Mouse (Mus musculus) ES-E14 (cell line): ENCODE data around the gene Cbs. TPM values are rescaled to one million over a fixed set of nuclear protein-coding genes. Genes with fewer than 3 reads are reported as not detected.
"Not testable (repeated sequence)": the region's sequence is repeated elsewhere in the genome, so short reads cannot be mapped to it uniquely, and the experiment has no call there.

Experiments used
- DNase-seq: peaks from one replicate; pipeline ENCODE4 v3.0.0-alpha.2; 2013; ENCODE audit warnings: low read depth, low spot score
- H3K27ac ChIP-seq: 2 replicates; pipeline ENCODE4 v1.5.1; 2012; ENCODE audit warnings: low read depth, mild to moderate bottlenecking, low read length, moderate library complexity, mixed read lengths; ENCODE audit not compliant: poor library complexity, insufficient read depth, severe bottlenecking
- H3K36me3 ChIP-seq: 2 replicates; pipeline ENCODE4 v1.6.1; 2012; ENCODE audit warnings: mild to moderate bottlenecking, low read length, moderate library complexity, mixed read lengths; ENCODE audit not compliant: control insufficient read depth, poor library complexity, insufficient read depth, severe bottlenecking
- H3K4me1 ChIP-seq, 2 experiments: fragments of 150-350 bp in 1 of 2; sonication (generic) in 1 of 2; 2 replicates each; pipeline ENCODE4 v1.6.1; 2012; ENCODE audit warnings: low read length in 2 of 2, mild to moderate bottlenecking in 1 of 2, mixed read lengths in 1 of 2; ENCODE audit not compliant: control insufficient read depth in 2 of 2, insufficient read depth in 2 of 2, poor library complexity in 1 of 2
- H3K4me3 ChIP-seq, 2 experiments: fragments of 150-350 bp in 1 of 2; sonication (generic) in 1 of 2; 2 replicates each; pipeline ENCODE4 v1.5.1; 2012; ENCODE audit warnings: low read length in 2 of 2, low read depth in 1 of 2, mild to moderate bottlenecking in 1 of 2, mixed read lengths in 1 of 2; ENCODE audit not compliant: insufficient read depth in 1 of 2, poor library complexity in 1 of 2, severe bottlenecking in 1 of 2
- H3K9ac ChIP-seq: 2 replicates; pipeline ENCODE4 v1.6.1; 2012; ENCODE audit warnings: low read depth, mild to moderate bottlenecking, low read length, mixed read lengths; ENCODE audit not compliant: poor library complexity, insufficient read depth, severe bottlenecking
- H3K9me3 ChIP-seq: fragments of 150-350 bp; sonication (generic); 2 replicates; pipeline ENCODE4 v1.6.1; 2012; ENCODE audit warnings: low read depth, mild to moderate bottlenecking, low read length; ENCODE audit not compliant: control insufficient read depth, insufficient read depth
- CHD2 ChIP-seq: IDR thresholded peaks from 2 replicates; pipeline ENCODE4 v1.6.1; 2014; ENCODE audit warnings: mild to moderate bottlenecking, low read depth, low read length, inconsistent platforms
- HCFC1 ChIP-seq: IDR thresholded peaks from 2 replicates; pipeline ENCODE4 v1.6.1; 2012; ENCODE audit warnings: low read length, inconsistent platforms, borderline replicate concordance; ENCODE audit not compliant: insufficient read depth
- MAFK ChIP-seq: IDR thresholded peaks from 2 replicates; pipeline ENCODE4 v1.6.1; 2014; ENCODE audit warnings: mild to moderate bottlenecking, low read depth, low read length, inconsistent platforms; ENCODE audit not compliant: insufficient read depth
- ZC3H11A ChIP-seq: IDR thresholded peaks from 2 replicates; pipeline ENCODE4 v1.6.1; 2012; ENCODE audit warnings: low read depth, mild to moderate bottlenecking, inconsistent platforms, low read length, borderline replicate concordance
- ZNF384 ChIP-seq: IDR thresholded peaks from 2 replicates; pipeline ENCODE4 v1.6.1; 2012; ENCODE audit warnings: low read depth, low read length, inconsistent platforms
- in situ Hi-C, 2 experiments: fragments of 600-800 bp; cut with MboI; formaldehyde crosslinking; loops; one replicate each; pipeline ENCODE4 v1.15.1; 2025; ENCODE audit warnings: low sequenced_read_pairs in 2 of 2, inconsistent platforms in 1 of 2; ENCODE audit not compliant: unreplicated experiment in 2 of 2
- total RNA-seq: library from RNA; depleted of rRNA; stranded (reverse); fragments of 300-350 nt; gene quantifications from 2 replicates; pipeline ENCODE4 v1.2.3, GENCODE M21; 2012

Cbs gene
- total RNA-seq, 1 experiment = 8.6 TPM

DNA sequence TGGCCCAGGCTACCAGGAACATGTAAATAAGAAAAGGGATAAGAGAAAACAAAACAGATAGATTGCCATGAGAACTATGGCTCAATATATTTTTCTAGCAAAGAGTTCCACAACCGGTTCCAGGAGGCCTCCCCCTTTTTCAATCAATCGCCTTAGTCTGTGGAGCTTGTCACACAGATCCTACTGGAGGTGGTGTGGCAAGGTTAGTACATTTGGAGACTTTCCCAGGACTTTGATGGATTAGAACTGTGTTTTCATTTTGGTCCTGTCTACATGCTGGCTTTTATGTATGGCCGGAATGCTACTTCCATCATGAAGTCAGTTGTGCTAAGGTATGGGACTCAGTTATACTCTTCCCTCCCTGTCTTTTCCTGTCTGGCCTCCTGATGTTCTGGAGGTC lies 27.1 kb downstream of the Cbs start:
- no peak for TF ChIP-seq ZNF384
- TF ChIP-seq CHD2 = no peak
- TF ChIP-seq MAFK = no peak
- Histone ChIP-seq H3K9me3 (no peaks in the 10 kb centered on the region), H3K27ac (no peak overlapping the region), H3K4me1 (peaks cover 0 to 2% of the 10 kb centered on the region in 2 experiments; a peak in 2 of 4 replicates), H3K9ac (no peak overlapping the region), H3K36me3 (peaks cover 4% of the 10 kb centered on the region; the same call in 1 of the 2 replicates), H3K4me3 (no peak overlapping the region)
- in situ Hi-C loops = no loop called here
- no peak for DNase-seq

DNA sequence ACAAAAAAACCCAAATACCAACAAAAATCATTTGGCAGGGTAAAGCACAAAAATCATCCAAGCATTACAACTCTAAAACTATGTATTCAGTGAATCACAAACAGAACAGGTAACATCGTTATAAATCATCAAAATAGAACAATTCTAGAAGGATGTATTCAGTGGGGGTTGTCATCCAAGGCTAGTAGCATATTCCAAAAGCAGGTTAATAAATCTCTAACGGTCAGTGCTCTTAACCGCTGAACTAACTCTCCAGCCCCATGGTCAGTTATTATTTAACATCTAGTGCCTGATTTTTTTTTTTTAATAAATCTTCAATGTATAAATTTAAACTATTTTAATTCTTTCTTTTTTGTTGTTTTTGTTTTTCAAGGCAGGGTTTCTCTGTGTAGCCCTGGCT lies 27.9 kb downstream of the Cbs start:
- H3K27ac ChIP-seq, H3K9me3 ChIP-seq, H3K4me3 ChIP-seq, H3K9ac ChIP-seq, in situ Hi-C loops, H3K4me1 ChIP-seq, DNase-seq: not testable (repeated sequence)
- H3K36me3 ChIP-seq = peaks cover 11% of the 10 kb centered on the region; the same call in 1 of the 2 replicates

GRCm38 (mm10) chr17:31607256-31607951 lies 29.6 kb downstream of the Cbs start:
- Histone ChIP-seq H3K9me3 (no peaks in the 10 kb centered on the region), H3K9ac (no peak overlapping the region), H3K4me1 (peaks cover 0 to 5% of the 10 kb centered on the region in 2 experiments; a peak in 2 of 4 replicates), H3K27ac (no peak overlapping the region), H3K36me3 (peaks cover 19% of the 10 kb centered on the region), H3K4me3 (no peak overlapping the region)
- DNase-seq = no peak
- in situ Hi-C loops = no loop called here
- TF ChIP-seq ZC3H11A (no peak), ZNF384 (no peak), CHD2 (no peak), MAFK (no peak)

GRCm38 (mm10) chr17:31606424-31606823 lies 30.6 kb downstream of the Cbs start:
- H3K27ac ChIP-seq = no peak overlapping the region
- H3K36me3 ChIP-seq = peaks cover 19% of the 10 kb centered on the region
- H3K4me1 ChIP-seq = peaks cover 0 to 5% of the 10 kb centered on the region in 2 experiments; a peak in 2 of 4 replicates
- no peak for DNase-seq
- in situ Hi-C loops = no loop called here
- no peak overlapping the region for H3K9ac ChIP-seq
- no peak for TF ChIP-seq HCFC1
- 0 out of 2 replicates have a peak, but pooled peaks have one; percentile 20 for TF ChIP-seq ZC3H11A
- no peak overlapping the region for H3K4me3 ChIP-seq
- no peaks in the 10 kb centered on the region for H3K9me3 ChIP-seq

DNA sequence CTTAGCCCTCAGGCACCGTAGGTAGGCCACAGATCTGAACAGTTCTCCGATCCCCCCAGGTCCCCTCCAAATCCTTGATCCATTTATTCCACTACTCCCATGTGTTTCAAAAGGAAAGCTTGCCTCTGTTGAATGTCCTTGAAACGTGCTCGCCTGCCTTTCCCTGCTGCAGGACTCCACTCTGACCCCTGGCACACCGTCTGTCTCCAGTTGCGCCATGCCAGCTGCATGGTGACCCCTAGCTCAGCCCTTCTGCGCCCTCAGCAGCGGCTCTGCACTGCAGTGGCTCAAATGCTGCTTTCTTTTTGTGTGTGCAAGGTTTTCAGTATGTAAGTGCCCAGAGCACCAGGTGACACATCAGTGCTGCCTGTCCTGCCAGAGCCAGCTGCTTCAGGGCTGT lies 38.4 kb downstream of the Cbs start:
- no peak overlapping the region for H3K27ac ChIP-seq
- peaks cover 17% of the 10 kb centered on the region for H3K36me3 ChIP-seq
- no peak overlapping the region for H3K9ac ChIP-seq
- H3K4me3 ChIP-seq = no peak overlapping the region
- no peak for TF ChIP-seq MAFK
- no peak for TF ChIP-seq ZNF384
- no peak for TF ChIP-seq CHD2
- no peak for TF ChIP-seq ZC3H11A
- TF ChIP-seq HCFC1 = no peak
- DNase-seq = no peak
- H3K4me1 ChIP-seq = no peaks in the 10 kb centered on the region
- H3K9me3 ChIP-seq = no peaks in the 10 kb centered on the region
- in situ Hi-C loops = no loop called here
